Mouse (Mus musculus): ENCODE measurements at regions not wholly inside any gene's neighbourhood (a gene's known extent, or its start where the extent isn't known, plus 50 kb on each side); places are given as distances from the start of the nearest gene placed in this dataset.

DNA sequence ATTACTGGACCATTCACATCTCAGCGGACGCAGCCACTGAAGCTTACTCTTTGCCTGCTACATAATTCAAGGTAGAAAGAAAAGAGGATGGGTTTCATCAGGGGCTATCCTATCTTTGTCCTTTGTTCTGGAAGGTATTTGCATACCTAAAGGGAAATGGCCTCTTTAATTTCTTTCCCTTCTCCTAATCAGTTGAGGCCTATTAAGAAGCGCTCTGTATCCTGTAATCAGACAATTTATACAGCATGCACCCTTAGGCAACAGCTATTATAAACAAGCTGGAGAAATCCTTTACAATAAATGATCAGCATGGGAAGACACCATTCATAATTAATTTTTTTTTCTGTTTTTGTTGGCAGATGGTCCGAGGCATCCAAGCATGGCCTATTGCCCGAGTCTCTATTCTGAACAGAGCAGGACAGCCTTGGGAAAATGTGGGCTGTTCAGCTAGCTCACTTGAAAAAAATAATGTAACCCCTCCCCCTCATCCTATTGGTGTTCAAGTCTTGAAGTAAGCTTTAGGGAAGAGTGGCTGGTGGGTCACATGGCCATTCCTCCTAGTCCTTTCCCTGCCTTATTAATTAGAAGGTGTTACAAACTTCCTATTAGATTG is 158.6 kb upstream of the Sall1 start:
- H3K4me3 ChIP-seq, result no peak overlapping the region
- H3K27me3 ChIP-seq, result 0 out of 2 replicates have a peak, but pooled peaks cover 2% of the 10 kb centered on the region
- no peaks in the 10 kb centered on the region for H3K36me3 ChIP-seq
- no peaks in the 10 kb centered on the region for H3K9me3 ChIP-seq
- WGBS, result 82% methylated on average over 5 of the region's 5 CpGs
- H3K4me1 ChIP-seq, result no peaks in the 10 kb centered on the region
- no peak overlapping the region for H3K9ac ChIP-seq
- H3K27ac ChIP-seq, result no peak overlapping the region
- no peak overlapping the region for H3K4me2 ChIP-seq
- ATAC-seq (ENCODE audit: insufficient number of reproducible peaks, insufficient read depth, low FRiP score, low TSS enrichment, low read depth), result no peak

DNA sequence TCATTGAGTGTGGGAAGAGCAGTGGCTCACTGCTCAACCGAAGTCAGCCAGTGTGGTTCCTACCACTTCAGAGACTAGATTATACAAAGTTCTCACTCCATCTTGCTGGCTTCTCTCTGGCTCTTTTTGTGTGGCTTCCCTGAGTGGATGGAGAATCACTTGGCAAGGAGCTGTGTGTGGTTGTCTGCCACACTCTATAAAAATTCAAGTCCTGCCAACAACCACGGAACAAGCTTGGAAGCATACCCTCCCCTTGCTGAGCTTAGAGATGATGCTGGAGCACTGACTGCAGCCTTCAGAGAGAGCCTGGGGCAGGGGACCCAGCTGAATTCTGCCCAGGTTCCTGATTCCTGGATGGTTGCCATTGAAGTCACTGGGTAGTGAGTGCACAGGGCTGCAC is 156.3 kb upstream of the Sall1 start:
- 0 out of 2 replicates have a peak, but pooled peaks cover 2% of the 10 kb centered on the region for H3K27me3 ChIP-seq
- H3K4me3 ChIP-seq, result no peak overlapping the region
- no peaks in the 10 kb centered on the region for H3K9me3 ChIP-seq
- no peaks in the 10 kb centered on the region for H3K36me3 ChIP-seq
- H3K4me2 ChIP-seq, result no peak overlapping the region
- no peak overlapping the region for H3K9ac ChIP-seq
- H3K27ac ChIP-seq, result no peak overlapping the region
- H3K4me1 ChIP-seq, result peaks cover 9% of the 10 kb centered on the region
- 81% methylated on average over 2 of the region's 2 CpGs for WGBS
- no peak for ATAC-seq (ENCODE audit: insufficient number of reproducible peaks, insufficient read depth, low FRiP score, low TSS enrichment, low read depth)

DNA sequence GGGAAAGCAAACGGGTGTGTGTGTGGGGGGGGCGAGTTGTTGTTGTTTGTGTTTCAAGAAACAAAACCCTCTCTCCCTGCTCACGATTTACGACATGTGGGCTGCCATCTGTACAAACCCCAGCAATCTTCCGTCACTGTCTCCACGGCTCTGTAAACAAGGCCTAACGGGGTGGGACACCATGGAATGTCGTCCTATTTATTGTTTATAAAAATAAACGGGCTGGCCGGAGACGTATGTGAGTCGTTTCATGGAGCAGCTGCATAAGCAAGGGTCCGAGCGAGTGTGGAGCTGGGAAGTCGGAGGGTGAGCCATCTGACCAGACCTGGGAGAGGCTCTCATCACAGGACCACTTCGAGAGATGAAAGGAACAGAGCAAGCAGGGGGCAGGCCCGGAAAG is 141.4 kb upstream of the Sall1 start:
- ATAC-seq (ENCODE audit: insufficient number of reproducible peaks, insufficient read depth, low FRiP score, low TSS enrichment, low read depth), result no peak
- Histone ChIP-seq H3K4me2 (no peak overlapping the region), H3K27me3 (no peaks in the 10 kb centered on the region), H3K4me1 (no peaks in the 10 kb centered on the region), H3K4me3 (no peak overlapping the region), H3K9me3 (no peaks in the 10 kb centered on the region), H3K9ac (no peak overlapping the region), H3K27ac (no peak overlapping the region), H3K36me3 (no peaks in the 10 kb centered on the region)
- WGBS, result 55% methylated on average over 17 of the region's 17 CpGs

DNA sequence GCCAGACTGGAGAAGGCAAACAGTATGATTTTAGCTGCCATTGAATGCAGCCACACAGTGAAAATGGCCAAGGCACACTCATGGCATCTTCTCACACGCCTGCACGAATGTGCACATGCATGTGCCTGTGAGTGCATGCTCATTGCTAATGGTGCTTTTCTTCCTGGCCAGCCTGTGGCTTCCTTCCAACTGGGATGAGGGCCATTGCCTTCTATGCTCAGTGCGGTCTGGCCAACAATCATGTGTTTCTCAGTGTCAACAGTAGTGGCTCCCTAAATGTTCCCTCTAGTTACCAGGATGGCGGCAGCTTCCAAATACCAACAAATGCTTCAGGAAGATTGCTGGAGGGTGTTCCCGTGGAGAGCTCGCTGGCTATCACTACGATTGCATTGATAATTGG is 131.7 kb upstream of the Sall1 start:
- 0 out of 2 replicates have a peak, but pooled peaks cover 3% of the 10 kb centered on the region for H3K9me3 ChIP-seq
- H3K4me3 ChIP-seq, result no peak overlapping the region
- no peak overlapping the region for H3K4me2 ChIP-seq
- H3K9ac ChIP-seq, result no peak overlapping the region
- WGBS, result 84% methylated on average over 7 of the region's 7 CpGs
- H3K36me3 ChIP-seq, result no peaks in the 10 kb centered on the region
- no peak overlapping the region for H3K27ac ChIP-seq
- no peaks in the 10 kb centered on the region; the same call in 1 of the 2 replicates for H3K27me3 ChIP-seq
- peaks cover 7% of the 10 kb centered on the region for H3K4me1 ChIP-seq
- no peak for ATAC-seq (ENCODE audit: insufficient number of reproducible peaks, insufficient read depth, low FRiP score, low TSS enrichment, low read depth)

DNA sequence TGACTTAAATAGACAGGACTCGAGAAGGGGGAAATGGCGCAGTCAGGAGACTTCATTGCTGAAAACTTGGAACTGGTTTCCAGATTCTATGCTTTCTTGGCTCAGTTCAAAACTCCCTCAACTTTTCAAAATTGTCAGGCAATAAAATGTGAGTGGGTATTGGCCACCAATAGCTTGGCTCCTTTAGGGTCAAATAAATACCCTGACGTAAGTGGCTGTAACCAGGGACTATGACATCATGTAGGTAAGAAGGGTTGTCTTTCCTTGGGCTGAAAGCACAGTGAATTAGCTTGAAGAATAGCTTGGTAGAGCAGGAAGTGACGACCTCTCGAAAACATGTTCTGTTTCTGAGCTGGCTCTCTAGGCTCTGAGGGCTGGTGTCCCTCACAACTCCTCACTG is 127.6 kb upstream of the Sall1 start:
- no peaks in the 10 kb centered on the region; the same call in none of the 2 replicates for H3K27me3 ChIP-seq
- H3K9ac ChIP-seq, result no peak overlapping the region
- ATAC-seq (ENCODE audit: insufficient number of reproducible peaks, insufficient read depth, low FRiP score, low TSS enrichment, low read depth), result no peak
- H3K4me2 ChIP-seq, result no peak overlapping the region
- 60% methylated on average over 5 of the region's 5 CpGs for WGBS
- peaks cover 20% of the 10 kb centered on the region for H3K4me1 ChIP-seq
- no peaks in the 10 kb centered on the region for H3K36me3 ChIP-seq
- 0 out of 2 replicates have a peak, but pooled peaks cover 3% of the 10 kb centered on the region for H3K9me3 ChIP-seq
- no peak overlapping the region for H3K4me3 ChIP-seq
- H3K27ac ChIP-seq, result no peak overlapping the region

DNA sequence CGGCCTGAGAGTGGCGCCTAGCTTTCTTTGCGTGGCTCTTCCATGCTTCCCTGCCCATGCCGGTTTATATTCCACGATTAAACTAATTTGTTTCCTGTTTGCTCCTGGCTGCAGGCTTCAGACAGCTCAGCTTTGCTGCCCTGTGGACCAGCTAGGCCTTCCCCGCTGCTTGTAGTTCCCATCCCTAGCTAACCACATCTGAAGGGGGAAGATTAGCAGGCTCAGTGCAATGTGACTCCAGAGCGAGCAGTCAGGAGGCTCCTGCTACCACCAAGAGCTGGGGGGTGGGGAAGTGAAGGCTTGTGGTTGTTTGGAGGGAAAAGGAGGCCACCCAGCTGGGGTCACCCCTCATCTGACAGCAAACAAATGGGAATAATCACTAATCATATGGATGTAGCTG is 125.5 kb upstream of the Sall1 start:
- Histone ChIP-seq H3K4me1 (peaks cover 20% of the 10 kb centered on the region), H3K27me3 (no peaks in the 10 kb centered on the region; the same call in none of the 2 replicates), H3K9ac (no peak overlapping the region), H3K36me3 (no peaks in the 10 kb centered on the region), H3K4me2 (no peak overlapping the region), H3K9me3 (0 out of 2 replicates have a peak, but pooled peaks cover 3% of the 10 kb centered on the region), H3K4me3 (no peak overlapping the region), H3K27ac (no peak overlapping the region)
- ATAC-seq (ENCODE audit: insufficient number of reproducible peaks, insufficient read depth, low FRiP score, low TSS enrichment, low read depth), result 0 out of 2 replicates have a peak, but pooled peaks have one; percentile 52
- 10% methylated on average over 7 of the region's 7 CpGs for WGBS

DNA sequence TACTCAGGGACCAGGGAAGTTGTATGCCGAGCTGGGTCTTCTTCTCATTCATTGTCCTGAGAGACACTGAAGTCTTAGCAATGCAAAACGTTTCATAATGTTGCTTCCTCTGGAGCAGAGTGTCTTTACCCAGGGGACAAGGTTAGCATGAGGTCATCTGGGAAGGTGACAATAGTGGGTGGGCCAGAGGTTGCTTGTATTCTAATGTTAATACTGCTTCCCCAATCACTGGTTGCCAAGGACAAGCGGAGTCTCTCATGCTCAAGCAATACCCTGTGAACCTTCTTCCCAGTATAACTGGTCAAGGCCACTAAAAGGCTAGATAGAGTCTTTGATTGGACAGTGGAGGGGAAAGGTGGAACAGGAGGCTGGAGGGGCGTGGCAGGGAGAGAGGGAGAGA is 123.1 kb upstream of the Sall1 start:
- Histone ChIP-seq H3K27me3 (no peaks in the 10 kb centered on the region; the same call in none of the 2 replicates), H3K9ac (no peak overlapping the region), H3K9me3 (no peaks in the 10 kb centered on the region), H3K4me1 (peaks cover 19% of the 10 kb centered on the region), H3K36me3 (no peaks in the 10 kb centered on the region), H3K27ac (no peak overlapping the region), H3K4me3 (no peak overlapping the region), H3K4me2 (no peak overlapping the region)
- no peak for ATAC-seq (ENCODE audit: insufficient number of reproducible peaks, insufficient read depth, low FRiP score, low TSS enrichment, low read depth)
- 80% methylated on average over 4 of the region's 4 CpGs for whole genome bisulfite sequencing

DNA sequence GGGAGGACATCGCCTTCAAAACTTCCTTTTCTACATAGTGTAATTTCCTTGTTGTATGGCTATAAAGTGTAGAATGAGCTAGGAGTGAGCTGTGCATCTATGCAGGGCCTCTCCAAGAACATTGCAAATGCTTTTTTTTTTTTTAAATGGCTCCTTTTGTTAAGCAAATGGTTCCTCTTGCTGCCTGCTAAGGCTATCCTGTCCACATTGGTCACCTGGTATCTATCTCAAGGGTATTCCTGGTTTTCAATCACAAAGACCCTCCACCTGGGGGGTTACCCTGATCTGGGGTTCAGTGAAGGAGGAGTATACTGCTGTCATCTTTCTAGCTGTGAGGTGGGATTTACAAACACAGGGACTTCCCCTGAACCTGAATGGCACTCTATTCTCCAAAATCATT is 112.9 kb upstream of the Sall1 start:
- H3K9ac ChIP-seq, result no peak overlapping the region
- 88% methylated on average over 1 of the region's 1 CpGs for WGBS
- ATAC-seq (ENCODE audit: insufficient number of reproducible peaks, insufficient read depth, low FRiP score, low TSS enrichment, low read depth), result no peak
- H3K4me2 ChIP-seq, result no peak overlapping the region
- H3K36me3 ChIP-seq, result no peaks in the 10 kb centered on the region
- no peak overlapping the region for H3K4me3 ChIP-seq
- H3K4me1 ChIP-seq, result no peaks in the 10 kb centered on the region
- no peaks in the 10 kb centered on the region for H3K27me3 ChIP-seq
- no peaks in the 10 kb centered on the region for H3K9me3 ChIP-seq
- H3K27ac ChIP-seq, result no peak overlapping the region

DNA sequence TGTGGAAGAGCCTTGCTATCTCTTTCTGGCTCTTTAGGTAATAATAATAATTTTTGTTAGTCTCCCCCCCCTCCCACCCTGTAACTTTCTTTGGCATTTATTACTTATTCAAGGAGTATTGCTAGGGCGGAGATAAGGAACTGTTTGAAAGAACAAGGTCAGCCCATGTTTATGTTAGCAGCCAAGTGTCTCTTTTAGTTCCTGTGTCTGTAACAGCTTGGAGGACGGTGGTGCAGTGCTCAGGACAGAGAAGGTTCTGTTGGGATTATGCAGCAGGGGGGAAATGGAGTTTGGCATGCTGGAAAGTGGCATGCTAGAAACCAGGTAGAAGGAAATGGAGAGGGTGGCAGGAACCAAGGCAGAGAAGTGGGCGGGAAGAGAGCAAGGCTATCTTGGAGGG is 109.6 kb upstream of the Sall1 start:
- WGBS, result 72% methylated on average over 3 of the region's 3 CpGs
- no peak for ATAC-seq (ENCODE audit: insufficient number of reproducible peaks, insufficient read depth, low FRiP score, low TSS enrichment, low read depth)
- no peaks in the 10 kb centered on the region for H3K4me1 ChIP-seq
- H3K27ac ChIP-seq, result no peak overlapping the region
- H3K27me3 ChIP-seq, result no peaks in the 10 kb centered on the region
- no peak overlapping the region for H3K4me2 ChIP-seq
- H3K9ac ChIP-seq, result no peak overlapping the region
- H3K4me3 ChIP-seq, result no peak overlapping the region
- no peaks in the 10 kb centered on the region for H3K36me3 ChIP-seq
- no peaks in the 10 kb centered on the region for H3K9me3 ChIP-seq

DNA sequence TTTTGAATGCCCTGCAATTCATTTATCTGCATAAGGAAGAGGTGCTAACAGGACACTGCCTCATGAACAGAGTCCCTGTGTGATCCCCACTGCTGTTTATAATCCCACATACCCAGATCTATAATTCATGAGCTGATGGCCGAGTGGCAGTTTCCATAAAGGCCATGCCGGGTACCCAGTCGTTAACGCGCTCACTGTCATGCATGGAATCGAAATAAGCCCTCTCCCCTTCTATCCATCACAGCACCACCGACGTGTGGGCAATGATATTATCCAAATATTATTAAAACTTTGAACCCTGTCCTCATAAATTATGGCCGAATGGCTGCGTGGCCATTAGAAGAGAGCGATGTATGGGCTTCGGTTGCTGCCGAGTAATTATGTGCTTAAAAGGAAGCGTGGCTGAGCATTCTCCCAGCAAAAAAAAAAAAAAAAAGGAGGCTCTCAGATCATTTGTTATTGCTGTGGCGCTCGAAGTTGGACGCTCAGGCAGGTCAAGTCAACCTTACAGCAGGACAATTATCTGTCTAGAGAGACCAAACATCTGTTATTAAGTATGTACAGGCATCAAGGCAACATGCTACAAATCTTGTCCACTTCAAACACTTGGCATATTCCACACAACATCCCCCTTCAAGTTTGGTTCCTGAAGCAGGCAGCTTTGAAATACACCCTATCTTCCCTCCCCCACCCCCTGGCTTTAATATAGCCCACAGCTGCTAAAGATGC is 109.1 kb upstream of the Sall1 start:
- Histone ChIP-seq H3K27me3 (no peaks in the 10 kb centered on the region), H3K27ac (no peak overlapping the region), H3K9me3 (no peaks in the 10 kb centered on the region), H3K4me1 (no peaks in the 10 kb centered on the region), H3K36me3 (no peaks in the 10 kb centered on the region), H3K4me3 (no peak overlapping the region), H3K9ac (no peak overlapping the region), H3K4me2 (no peak overlapping the region)
- no peak for ATAC-seq (ENCODE audit: insufficient number of reproducible peaks, insufficient read depth, low FRiP score, low TSS enrichment, low read depth)
- WGBS, result 66% methylated on average over 17 of the region's 17 CpGs

DNA sequence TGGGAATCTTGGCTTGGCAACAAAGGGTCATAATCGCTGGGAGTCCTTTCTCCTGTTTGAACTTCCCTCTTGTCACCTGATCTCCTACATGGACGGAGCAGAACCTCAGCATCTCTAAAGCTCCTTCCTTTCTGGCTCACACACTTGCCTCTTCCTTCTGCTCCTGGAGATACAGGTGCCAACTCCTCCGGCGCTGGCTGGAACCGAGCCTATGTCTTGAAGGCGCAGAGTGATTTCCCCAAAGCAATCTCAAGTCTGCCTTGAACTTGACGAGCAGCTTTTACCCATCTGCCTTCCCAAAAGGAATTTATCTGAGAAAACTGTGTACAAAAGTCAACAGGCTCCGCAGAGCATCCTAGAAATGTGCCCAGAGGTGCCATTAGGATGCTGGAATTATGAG is 108.4 kb upstream of the Sall1 start:
- Histone ChIP-seq H3K27ac (no peak overlapping the region), H3K9me3 (no peaks in the 10 kb centered on the region), H3K9ac (no peak overlapping the region), H3K27me3 (no peaks in the 10 kb centered on the region), H3K36me3 (no peaks in the 10 kb centered on the region), H3K4me1 (no peaks in the 10 kb centered on the region), H3K4me3 (no peak overlapping the region), H3K4me2 (no peak overlapping the region)
- 78% methylated on average over 8 of the region's 8 CpGs for WGBS
- no peak for ATAC-seq (ENCODE audit: insufficient number of reproducible peaks, insufficient read depth, low FRiP score, low TSS enrichment, low read depth)

DNA sequence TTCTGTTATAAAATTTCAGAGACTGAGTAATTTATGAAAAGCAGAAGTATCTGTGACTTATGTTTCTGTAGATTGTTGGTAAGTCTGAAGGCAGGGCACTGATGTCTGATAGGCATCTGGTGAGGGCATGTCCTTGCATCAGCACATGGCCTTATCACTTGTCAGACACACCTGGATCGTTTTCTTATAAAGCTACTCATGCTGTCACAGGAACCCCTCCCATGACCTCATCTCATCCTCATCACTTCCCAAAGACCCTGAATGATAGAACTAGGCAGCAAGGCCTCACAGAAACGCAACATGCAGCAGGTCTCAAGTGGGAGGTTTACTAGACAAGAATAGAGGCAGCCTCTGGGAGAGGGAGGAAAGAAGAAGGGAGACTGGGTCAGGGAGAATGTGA is 107.0 kb upstream of the Sall1 start:
- ATAC-seq (ENCODE audit: insufficient number of reproducible peaks, insufficient read depth, low FRiP score, low TSS enrichment, low read depth), result no peak
- Histone ChIP-seq H3K4me1 (no peaks in the 10 kb centered on the region), H3K9me3 (no peaks in the 10 kb centered on the region), H3K4me2 (no peak overlapping the region), H3K27ac (no peak overlapping the region), H3K36me3 (no peaks in the 10 kb centered on the region), H3K27me3 (no peaks in the 10 kb centered on the region), H3K9ac (no peak overlapping the region), H3K4me3 (no peak overlapping the region)
- 80% methylated on average over 2 of the region's 2 CpGs for WGBS
